Mouse (Mus musculus): ENCODE data around the gene Cadm1. TPM values are rescaled to one million over a fixed set of nuclear protein-coding genes. Genes with fewer than 3 reads are reported as not detected.
A peak's percentile ranks its signal among the peaks of the same experiment; 100 is the strongest.

Cadm1 gene
- polyA plus RNA-seq, 1 experiment from 2014 or later = 206 TPM

GRCm38 (mm10) chr9:47608441-47608840 is 78.5 kb downstream of the Cadm1 start:
- no peak overlapping the region for H3K4me2 ChIP-seq (ENCODE audit: low read length)
- peaks cover 26% of the 10 kb centered on the region for H3K4me1 ChIP-seq (ENCODE audit: control insufficient read depth, insufficient read depth, low read length)
- no peak for ATAC-seq
- 84% methylated on average over 7 of the region's 7 CpGs for WGBS
- no peaks in the 10 kb centered on the region for H3K9me3 ChIP-seq (replicated peaks; ENCODE audit: control insufficient read depth, low read length)
- no peak for DNase-seq (ENCODE audit: low spot score)
- no peak overlapping the region for H3K4me3 ChIP-seq (ENCODE audit: low read depth, low read length)
- no peak overlapping the region for H3K27ac ChIP-seq (ENCODE audit: low read depth, low read length)
- H3K9ac ChIP-seq (ENCODE audit: low read length) = no peak overlapping the region
- no peaks in the 10 kb centered on the region for H3K27me3 ChIP-seq (replicated peaks; ENCODE audit: control insufficient read depth, insufficient read depth, low read length)
- H3K36me3 ChIP-seq (ENCODE audit: control insufficient read depth, insufficient read depth, low read length) = no peaks in the 10 kb centered on the region

- WGBS = 28% methylated on average over 5 of the region's 6 CpGs
- H3K4me1 ChIP-seq (ENCODE audit: control insufficient read depth, insufficient read depth, low read length) = peaks cover 26% of the 10 kb centered on the region
- no peak for DNase-seq (ENCODE audit: low spot score)
- no peak overlapping the region for H3K4me2 ChIP-seq (ENCODE audit: low read length)
- H3K27me3 ChIP-seq (replicated peaks; ENCODE audit: control insufficient read depth, insufficient read depth, low read length) = no peaks in the 10 kb centered on the region
- H3K4me3 ChIP-seq (ENCODE audit: low read depth, low read length) = no peak overlapping the region
- no peaks in the 10 kb centered on the region for H3K36me3 ChIP-seq (ENCODE audit: control insufficient read depth, insufficient read depth, low read length)
- 0 out of 2 replicates have a peak, but pooled peaks have one; percentile 48 for ATAC-seq
- no peak overlapping the region for H3K9ac ChIP-seq (ENCODE audit: low read length)
- H3K9me3 ChIP-seq (replicated peaks; ENCODE audit: control insufficient read depth, low read length) = no peaks in the 10 kb centered on the region
- H3K27ac ChIP-seq (ENCODE audit: low read depth, low read length) = no peak overlapping the region
Measured at GRCm38 (mm10) chr9:47608921-47609320, 78.9 kb downstream of the Cadm1 start.

DNA sequence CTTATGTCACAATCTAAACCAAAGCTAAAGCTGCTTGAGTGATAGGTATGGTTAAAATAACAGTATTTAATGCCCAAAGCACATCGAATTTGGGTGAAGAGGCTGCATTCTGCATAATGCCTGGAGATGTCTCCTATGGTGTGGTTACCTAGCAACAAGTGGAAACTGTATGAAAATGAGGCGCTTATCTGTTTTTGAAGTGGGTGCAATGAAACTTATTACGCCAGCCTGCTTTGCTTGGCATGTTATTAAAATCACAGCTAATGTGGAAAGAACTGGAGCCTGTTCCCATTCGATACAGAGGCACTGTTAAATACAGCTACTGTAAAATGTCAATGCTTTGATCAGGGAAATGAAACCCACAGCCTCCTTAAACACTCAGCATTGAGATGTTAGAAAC is 79.5 kb downstream of the Cadm1 start:
- no peak overlapping the region for H3K4me3 ChIP-seq (ENCODE audit: low read depth, low read length)
- no peaks in the 10 kb centered on the region for H3K27me3 ChIP-seq (replicated peaks; ENCODE audit: control insufficient read depth, insufficient read depth, low read length)
- no peaks in the 10 kb centered on the region for H3K36me3 ChIP-seq (ENCODE audit: control insufficient read depth, insufficient read depth, low read length)
- 54% methylated on average over 4 of the region's 4 CpGs for WGBS
- ATAC-seq (no peak), DNase-seq (ENCODE audit: low spot score) (no peak)
- H3K4me1 ChIP-seq (ENCODE audit: control insufficient read depth, insufficient read depth, low read length) = peaks cover 26% of the 10 kb centered on the region
- no peak overlapping the region for H3K9ac ChIP-seq (ENCODE audit: low read length)
- H3K27ac ChIP-seq (ENCODE audit: low read depth, low read length) = no peak overlapping the region
- H3K9me3 ChIP-seq (replicated peaks; ENCODE audit: control insufficient read depth, low read length) = no peaks in the 10 kb centered on the region
- H3K4me2 ChIP-seq (ENCODE audit: low read length) = no peak overlapping the region

DNA sequence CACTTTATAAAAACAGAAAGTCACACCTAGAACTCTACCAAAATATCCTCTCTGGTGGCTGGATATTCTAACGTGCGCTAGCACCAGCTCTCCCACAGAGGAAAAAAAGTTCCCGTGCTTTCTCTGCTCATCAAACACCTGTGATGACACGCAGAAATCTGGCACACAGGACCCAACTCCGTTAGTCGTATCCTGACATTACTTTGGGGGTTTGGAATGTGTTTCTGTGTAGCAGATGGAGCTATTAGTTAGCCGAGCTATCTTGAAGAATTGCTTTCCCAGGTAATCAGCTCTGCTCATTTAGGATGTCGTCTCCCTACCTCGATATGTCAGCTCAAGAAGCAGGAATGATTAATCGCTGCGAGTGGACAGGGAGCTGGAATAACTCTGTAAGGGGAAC is 80.3 kb downstream of the Cadm1 start:
- no peak overlapping the region for H3K4me3 ChIP-seq (ENCODE audit: low read depth, low read length)
- no peak overlapping the region for H3K27ac ChIP-seq (ENCODE audit: low read depth, low read length)
- no peak overlapping the region for H3K9ac ChIP-seq (ENCODE audit: low read length)
- H3K4me2 ChIP-seq (ENCODE audit: low read length) = no peak overlapping the region
- peaks cover 28% of the 10 kb centered on the region for H3K4me1 ChIP-seq (ENCODE audit: control insufficient read depth, insufficient read depth, low read length)
- H3K36me3 ChIP-seq (ENCODE audit: control insufficient read depth, insufficient read depth, low read length) = no peaks in the 10 kb centered on the region
- H3K27me3 ChIP-seq (replicated peaks; ENCODE audit: control insufficient read depth, insufficient read depth, low read length) = no peaks in the 10 kb centered on the region
- H3K9me3 ChIP-seq (replicated peaks; ENCODE audit: control insufficient read depth, low read length) = no peaks in the 10 kb centered on the region
- no peak for ATAC-seq
- DNase-seq (ENCODE audit: low spot score) = no peak
- WGBS = 71% methylated on average over 11 of the region's 11 CpGs

DNA sequence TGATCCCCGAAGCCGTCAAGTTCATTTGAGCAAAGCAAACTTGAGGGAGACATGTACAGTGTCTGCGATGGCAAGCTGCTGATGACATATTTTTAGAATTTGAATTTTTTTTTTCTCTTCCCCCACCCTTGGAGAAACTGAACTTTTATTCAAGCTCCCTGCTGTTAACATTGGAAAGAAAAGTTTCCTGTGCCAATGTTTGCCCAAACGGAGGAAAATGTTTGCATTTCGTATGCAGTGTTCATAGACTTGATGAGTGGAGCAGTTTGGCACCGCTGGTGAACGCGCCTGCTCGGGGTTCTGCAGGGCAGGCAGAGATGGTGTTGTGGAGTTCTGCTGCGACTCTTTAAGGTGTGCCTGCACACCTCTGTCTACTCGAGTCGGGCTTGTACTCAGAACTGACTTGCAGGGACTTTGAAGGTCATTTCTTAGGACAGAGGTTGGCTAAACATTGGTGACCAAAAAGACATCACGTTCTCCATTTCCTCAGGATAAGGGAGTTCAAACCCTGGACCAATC is 83.0 kb downstream of the Cadm1 start:
- Histone ChIP-seq H3K4me3 (ENCODE audit: low read depth, low read length) (no peak overlapping the region), H3K9me3 (replicated peaks; ENCODE audit: control insufficient read depth, low read length) (no peaks in the 10 kb centered on the region), H3K9ac (ENCODE audit: low read length) (no peak overlapping the region), H3K4me1 (ENCODE audit: control insufficient read depth, insufficient read depth, low read length) (peaks cover 36% of the 10 kb centered on the region), H3K27me3 (replicated peaks; ENCODE audit: control insufficient read depth, insufficient read depth, low read length) (no peaks in the 10 kb centered on the region), H3K36me3 (ENCODE audit: control insufficient read depth, insufficient read depth, low read length) (no peaks in the 10 kb centered on the region), H3K27ac (ENCODE audit: low read depth, low read length) (no peak overlapping the region), H3K4me2 (ENCODE audit: low read length) (no peak overlapping the region)
- ATAC-seq (no peak), DNase-seq (ENCODE audit: low spot score) (peak; percentile 40)
- 76% methylated on average over 13 of the region's 13 CpGs for WGBS

DNA sequence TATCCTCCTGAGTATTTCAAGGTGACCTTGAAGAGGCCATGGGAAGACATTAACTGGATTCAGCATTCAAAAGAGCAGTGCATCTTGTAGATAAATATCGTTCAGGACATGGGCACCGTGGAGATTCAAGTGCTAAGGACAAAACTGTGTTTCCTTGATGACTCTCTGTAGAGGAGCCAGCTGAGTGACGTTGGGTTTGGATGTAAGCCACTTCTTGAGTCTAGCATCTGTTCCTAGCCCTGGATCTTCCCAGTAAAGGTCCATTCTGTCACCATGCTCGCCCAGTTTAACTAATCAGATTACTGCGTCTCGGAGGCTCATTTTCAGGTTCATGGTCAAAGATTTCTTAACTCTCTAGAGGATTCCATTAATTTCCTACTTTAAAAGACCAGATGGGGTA is 85.1 kb downstream of the Cadm1 start:
- 69% methylated on average over 6 of the region's 6 CpGs for WGBS
- Histone ChIP-seq H3K27ac (ENCODE audit: low read depth, low read length) (no peak overlapping the region), H3K4me3 (ENCODE audit: low read depth, low read length) (no peak overlapping the region), H3K4me2 (ENCODE audit: low read length) (no peak overlapping the region), H3K9ac (ENCODE audit: low read length) (no peak overlapping the region), H3K36me3 (ENCODE audit: control insufficient read depth, insufficient read depth, low read length) (no peaks in the 10 kb centered on the region), H3K27me3 (replicated peaks; ENCODE audit: control insufficient read depth, insufficient read depth, low read length) (no peaks in the 10 kb centered on the region), H3K9me3 (replicated peaks; ENCODE audit: control insufficient read depth, low read length) (no peaks in the 10 kb centered on the region), H3K4me1 (ENCODE audit: control insufficient read depth, insufficient read depth, low read length) (peaks cover 23% of the 10 kb centered on the region)
- DNase-seq (ENCODE audit: low spot score) = peak; percentile 63
- no peak for ATAC-seq

DNA sequence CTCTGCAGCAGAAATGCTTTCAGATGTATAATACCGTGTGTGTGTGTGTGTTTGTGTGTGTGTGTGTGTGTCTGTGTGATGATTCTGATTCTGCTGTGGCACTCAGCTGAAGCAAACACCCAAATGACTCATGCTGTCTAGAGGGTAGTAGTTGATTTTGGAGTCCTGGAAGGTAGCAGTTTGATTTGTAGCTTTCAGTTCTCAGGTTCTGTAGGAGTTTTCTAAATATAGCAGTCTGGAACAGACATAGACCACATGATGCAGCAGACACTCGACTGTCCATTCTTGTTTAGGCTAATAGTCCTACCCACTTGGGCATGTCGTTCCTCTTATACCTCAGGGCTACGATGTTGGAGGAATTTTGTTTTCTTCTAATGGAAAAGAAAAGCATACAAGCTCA is 86.4 kb downstream of the Cadm1 start:
- ATAC-seq (no peak), DNase-seq (ENCODE audit: low spot score) (no peak)
- Histone ChIP-seq H3K27ac (ENCODE audit: low read depth, low read length) (no peak overlapping the region), H3K36me3 (ENCODE audit: control insufficient read depth, insufficient read depth, low read length) (no peaks in the 10 kb centered on the region), H3K4me1 (ENCODE audit: control insufficient read depth, insufficient read depth, low read length) (peaks cover 15% of the 10 kb centered on the region), H3K4me3 (ENCODE audit: low read depth, low read length) (no peak overlapping the region), H3K4me2 (ENCODE audit: low read length) (no peak overlapping the region), H3K9ac (ENCODE audit: low read length) (no peak overlapping the region), H3K9me3 (replicated peaks; ENCODE audit: control insufficient read depth, low read length) (no peaks in the 10 kb centered on the region), H3K27me3 (replicated peaks; ENCODE audit: control insufficient read depth, insufficient read depth, low read length) (no peaks in the 10 kb centered on the region)
- WGBS = 80% methylated on average over 4 of the region's 4 CpGs

DNA sequence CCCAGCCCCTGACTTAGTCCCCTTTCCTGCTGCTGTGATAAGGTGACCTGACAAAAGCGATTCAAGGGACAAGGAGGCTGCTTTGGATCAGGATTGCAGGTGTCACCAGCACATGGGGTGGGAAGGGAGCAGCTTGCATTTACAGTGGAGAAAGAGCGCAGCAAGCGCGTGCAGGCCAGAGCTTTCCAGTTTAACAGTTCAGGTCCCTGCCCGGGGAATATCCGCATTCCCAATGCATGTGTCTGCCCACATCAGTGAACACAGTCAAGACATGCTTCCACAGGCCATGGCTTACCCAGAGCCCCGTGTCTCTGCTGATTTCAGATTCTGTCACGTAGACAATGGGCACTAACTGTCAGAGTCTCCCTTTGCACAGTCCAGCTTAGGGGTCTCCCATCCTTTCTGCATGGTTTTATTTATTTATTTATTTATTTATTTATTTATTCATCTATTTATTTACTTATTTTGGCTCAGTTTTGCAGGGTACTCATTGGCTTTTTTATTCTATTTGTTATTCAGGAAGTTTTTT is 89.6 kb downstream of the Cadm1 start:
- Histone ChIP-seq H3K27ac (ENCODE audit: low read depth, low read length) (no peak overlapping the region), H3K4me1 (ENCODE audit: control insufficient read depth, insufficient read depth, low read length) (peaks cover 35% of the 10 kb centered on the region), H3K9ac (ENCODE audit: low read length) (no peak overlapping the region), H3K27me3 (replicated peaks; ENCODE audit: control insufficient read depth, insufficient read depth, low read length) (no peaks in the 10 kb centered on the region), H3K9me3 (replicated peaks; ENCODE audit: control insufficient read depth, low read length) (no peaks in the 10 kb centered on the region), H3K4me2 (ENCODE audit: low read length) (no peak overlapping the region), H3K36me3 (ENCODE audit: control insufficient read depth, insufficient read depth, low read length) (no peaks in the 10 kb centered on the region), H3K4me3 (ENCODE audit: low read depth, low read length) (no peak overlapping the region)
- ATAC-seq (no peak), DNase-seq (ENCODE audit: low spot score) (no peak)
- 80% methylated on average over 8 of the region's 8 CpGs for WGBS

- DNase-seq (ENCODE audit: low spot score) (peak; percentile 75), ATAC-seq (peak; percentile 44; the same call in 1 of the 2 replicates)
- Histone ChIP-seq H3K4me3 (ENCODE audit: low read depth, low read length) (no peak overlapping the region), H3K4me2 (ENCODE audit: low read length) (peak overlapping the region; percentile 2; the same call in 1 of the 2 replicates), H3K4me1 (ENCODE audit: control insufficient read depth, insufficient read depth, low read length) (peaks cover 33% of the 10 kb centered on the region), H3K9ac (ENCODE audit: low read length) (no peak overlapping the region), H3K27ac (ENCODE audit: low read depth, low read length) (peak overlapping the region; percentile 36; the same call in 1 of the 2 replicates), H3K27me3 (replicated peaks; ENCODE audit: control insufficient read depth, insufficient read depth, low read length) (no peaks in the 10 kb centered on the region), H3K9me3 (replicated peaks; ENCODE audit: control insufficient read depth, low read length) (no peaks in the 10 kb centered on the region), H3K36me3 (ENCODE audit: control insufficient read depth, insufficient read depth, low read length) (no peaks in the 10 kb centered on the region)
- 43% methylated on average over 12 of the region's 12 CpGs for WGBS
Measured at GRCm38 (mm10) chr9:47623447-47624445, 93.8 kb downstream of the Cadm1 start.
